Mouse (Mus musculus): ENCODE data around the gene Tbc1d19. TPM values are rescaled to one million over a fixed set of nuclear protein-coding genes. Genes with fewer than 3 reads are reported as not detected.

Tbc1d19 gene
- total RNA-seq (2014; fragmentation: Nextera tagmentation) (26.4 and 44.9 TPM in 2 replicates), total RNA-seq (2017) (8.8 and 16.7 TPM in 2 replicates), polyA plus RNA-seq (2012) (6.8 and 7.3 TPM in 2 replicates)

- ATAC-seq (ENCODE audit: extremely low read depth, insufficient number of reproducible peaks, low FRiP score, poor library complexity, severe bottlenecking) = peak; percentile 91
- H3K4me3 ChIP-seq (ENCODE audit: low read depth, low read length) = peak within 1 kb of the TSS; percentile 76
- TF ChIP-seq POLR2AphosphoS5 (IDR thresholded peaks at IDR 0.05; ENCODE audit: insufficient replicate concordance, low read depth, low read length) (no peak), GATA2 (IDR thresholded peaks at IDR 0.05; ENCODE audit: borderline replicate concordance, low read depth, low read length) (no peak), CTCF (IDR thresholded peaks at IDR 0.05; ENCODE audit: low read depth, low read length) (no peak), TAL1 (conservative IDR thresholded peaks at IDR 0.05; ENCODE audit: low read depth, low read length) (no peak), GATA1 (IDR thresholded peaks at IDR 0.05; ENCODE audit: borderline replicate concordance, low read length) (no peak)
- no peaks in the 10 kb centered on the region for H3K36me3 ChIP-seq (replicated peaks)
- H3K4me1 ChIP-seq (ENCODE audit: insufficient read depth, low read depth, low read length) = peaks cover 2% of the 10 kb centered on the region; the same call in 1 of the 2 replicates
- no peaks in the 10 kb centered on the region for H3K9me3 ChIP-seq (replicated peaks)
- peak; percentile 28 for DNase-seq (ENCODE audit: low spot score)
- H3K27me3 ChIP-seq (ENCODE audit: insufficient read depth, low read length) = peaks cover 14% of the 10 kb centered on the region
These were observed at the start of gene Tbc1d19 for GRCm38 (mm10) chr5:53809115-53809991. Gene Tbc1d19, plus strand, starts transcription at chr5:53809606.

DNA sequence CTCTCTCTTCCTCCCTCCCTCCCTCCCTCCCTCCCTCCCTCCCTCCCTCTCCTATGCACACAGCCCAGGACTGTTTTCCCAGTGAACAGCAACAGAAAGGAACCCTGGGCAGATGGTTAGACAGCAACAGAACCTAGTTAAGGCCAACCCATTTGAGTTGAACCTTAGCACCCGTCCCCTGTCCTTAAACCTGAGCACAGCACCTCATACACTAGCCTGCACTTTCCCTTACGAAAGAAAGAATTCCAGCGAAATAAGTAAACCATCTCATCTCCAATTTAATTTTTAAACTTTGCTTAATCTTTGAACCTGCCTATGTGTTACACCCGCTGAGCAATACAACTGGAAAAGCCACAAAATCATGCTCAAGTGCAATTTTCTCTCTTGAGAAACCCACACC, 49.5 kb upstream of the Tbc1d19 start:
- H3K4me1 ChIP-seq (ENCODE audit: insufficient read depth, low read depth, low read length) = no peaks in the 10 kb centered on the region
- TF ChIP-seq CTCF (IDR thresholded peaks at IDR 0.05; ENCODE audit: low read depth, low read length) (no peak), POLR2AphosphoS5 (IDR thresholded peaks at IDR 0.05; ENCODE audit: insufficient replicate concordance, low read depth, low read length) (no peak)
- no peaks in the 10 kb centered on the region for H3K9me3 ChIP-seq (replicated peaks)
- no peak overlapping the region for H3K4me3 ChIP-seq (ENCODE audit: low read depth, low read length)
- no peaks in the 10 kb centered on the region for H3K27me3 ChIP-seq (ENCODE audit: insufficient read depth, low read length)
- no peak for DNase-seq (ENCODE audit: low spot score)
- ATAC-seq (ENCODE audit: extremely low read depth, insufficient number of reproducible peaks, low FRiP score, poor library complexity, severe bottlenecking) = no peak
- H3K36me3 ChIP-seq (replicated peaks) = no peaks in the 10 kb centered on the region

GRCm38 (mm10) chr5:53760914-53761313, 48.5 kb upstream of the Tbc1d19 start:
- no peaks in the 10 kb centered on the region for H3K4me1 ChIP-seq (ENCODE audit: insufficient read depth, low read depth, low read length)
- no peaks in the 10 kb centered on the region for H3K27me3 ChIP-seq (ENCODE audit: insufficient read depth, low read length)
- H3K4me3 ChIP-seq (ENCODE audit: low read depth, low read length) = no peak overlapping the region
- no peak for TF ChIP-seq CTCF (IDR thresholded peaks at IDR 0.05; ENCODE audit: low read depth, low read length)
- TF ChIP-seq POLR2AphosphoS5 (IDR thresholded peaks at IDR 0.05; ENCODE audit: insufficient replicate concordance, low read depth, low read length) = no peak
- TF ChIP-seq GATA1 (IDR thresholded peaks at IDR 0.05; ENCODE audit: borderline replicate concordance, low read length) = no peak
- no peak for TF ChIP-seq TAL1 (conservative IDR thresholded peaks at IDR 0.05; ENCODE audit: low read depth, low read length)
- TF ChIP-seq GATA2 (IDR thresholded peaks at IDR 0.05; ENCODE audit: borderline replicate concordance, low read depth, low read length) = no peak
- ATAC-seq (ENCODE audit: extremely low read depth, insufficient number of reproducible peaks, low FRiP score, poor library complexity, severe bottlenecking) (no peak), DNase-seq (ENCODE audit: low spot score) (no peak)
- no peaks in the 10 kb centered on the region for H3K9me3 ChIP-seq (replicated peaks)
- H3K36me3 ChIP-seq (replicated peaks) = no peaks in the 10 kb centered on the region

DNA sequence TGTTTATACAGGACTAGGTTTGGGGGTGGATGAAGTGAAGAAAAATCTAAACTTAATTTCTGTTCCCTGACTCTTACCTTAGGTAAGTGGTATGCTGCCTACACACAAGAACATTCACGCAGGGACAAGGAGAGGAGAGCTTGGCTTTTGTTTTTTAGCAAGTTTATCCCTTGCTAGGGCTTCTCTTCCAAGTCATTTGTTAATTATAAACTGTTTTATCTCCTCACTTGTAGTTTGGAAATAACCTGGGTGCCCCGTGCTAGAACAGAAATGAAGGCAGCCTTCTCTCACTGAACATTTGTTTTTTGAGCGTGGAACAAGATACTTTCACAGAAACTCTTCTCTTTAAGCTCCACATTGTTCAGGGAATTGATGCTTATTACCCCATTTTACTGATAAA, 48.1 kb upstream of the Tbc1d19 start:
- no peaks in the 10 kb centered on the region for H3K4me1 ChIP-seq (ENCODE audit: insufficient read depth, low read depth, low read length)
- H3K4me3 ChIP-seq (ENCODE audit: low read depth, low read length) = no peak overlapping the region
- no peaks in the 10 kb centered on the region for H3K27me3 ChIP-seq (ENCODE audit: insufficient read depth, low read length)
- H3K9me3 ChIP-seq (replicated peaks) = no peaks in the 10 kb centered on the region
- no peaks in the 10 kb centered on the region for H3K36me3 ChIP-seq (replicated peaks)
- no peak for DNase-seq (ENCODE audit: low spot score)
- TF ChIP-seq TAL1 (conservative IDR thresholded peaks at IDR 0.05; ENCODE audit: low read depth, low read length) (no peak), POLR2AphosphoS5 (IDR thresholded peaks at IDR 0.05; ENCODE audit: insufficient replicate concordance, low read depth, low read length) (no peak), GATA1 (IDR thresholded peaks at IDR 0.05; ENCODE audit: borderline replicate concordance, low read length) (no peak), GATA2 (IDR thresholded peaks at IDR 0.05; ENCODE audit: borderline replicate concordance, low read depth, low read length) (no peak), CTCF (IDR thresholded peaks at IDR 0.05; ENCODE audit: low read depth, low read length) (no peak)
- no peak for ATAC-seq (ENCODE audit: extremely low read depth, insufficient number of reproducible peaks, low FRiP score, poor library complexity, severe bottlenecking)

- ATAC-seq (ENCODE audit: extremely low read depth, insufficient number of reproducible peaks, low FRiP score, poor library complexity, severe bottlenecking) = no peak
- Histone ChIP-seq H3K9me3 (replicated peaks) (no peaks in the 10 kb centered on the region), H3K4me3 (ENCODE audit: low read depth, low read length) (no peak overlapping the region), H3K27me3 (ENCODE audit: insufficient read depth, low read length) (no peaks in the 10 kb centered on the region), H3K4me1 (ENCODE audit: insufficient read depth, low read depth, low read length) (no peaks in the 10 kb centered on the region), H3K36me3 (replicated peaks) (no peaks in the 10 kb centered on the region)
- no peak for DNase-seq (ENCODE audit: low spot score)
- TF ChIP-seq GATA1 (IDR thresholded peaks at IDR 0.05; ENCODE audit: borderline replicate concordance, low read length) = no peak
- TF ChIP-seq TAL1 (conservative IDR thresholded peaks at IDR 0.05; ENCODE audit: low read depth, low read length) = no peak
- TF ChIP-seq CTCF (IDR thresholded peaks at IDR 0.05; ENCODE audit: low read depth, low read length) = no peak
- TF ChIP-seq POLR2AphosphoS5 (IDR thresholded peaks at IDR 0.05; ENCODE audit: insufficient replicate concordance, low read depth, low read length) = no peak
- no peak for TF ChIP-seq GATA2 (IDR thresholded peaks at IDR 0.05; ENCODE audit: borderline replicate concordance, low read depth, low read length)
These were observed 24.4 kb upstream of the Tbc1d19 start for GRCm38 (mm10) chr5:53784818-53785520.

DNA sequence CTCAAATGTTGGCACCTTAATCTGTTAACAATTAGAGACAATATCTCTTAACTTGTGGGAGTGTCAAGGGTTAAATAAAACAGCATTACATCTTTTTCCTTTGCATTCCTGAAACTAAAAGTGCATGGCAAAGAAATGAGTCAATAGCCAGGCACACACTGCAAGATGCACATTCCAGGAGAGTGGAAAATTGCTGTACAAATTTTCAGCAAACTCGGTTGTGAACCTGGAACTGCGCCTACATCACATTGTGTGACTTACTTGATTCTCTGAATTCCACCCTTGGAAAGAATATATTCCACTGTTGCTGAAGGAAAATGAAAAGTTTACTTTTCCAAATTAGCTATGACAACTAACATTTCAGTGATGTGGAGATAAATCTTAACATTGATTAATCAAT, 8.0 kb upstream of the Tbc1d19 start:
- Histone ChIP-seq H3K4me1 (ENCODE audit: insufficient read depth, low read depth, low read length) (no peaks in the 10 kb centered on the region), H3K27me3 (ENCODE audit: insufficient read depth, low read length) (no peaks in the 10 kb centered on the region), H3K9me3 (replicated peaks) (no peaks in the 10 kb centered on the region), H3K36me3 (replicated peaks) (no peaks in the 10 kb centered on the region), H3K4me3 (ENCODE audit: low read depth, low read length) (no peak overlapping the region)
- DNase-seq (ENCODE audit: low spot score) = no peak
- ATAC-seq (ENCODE audit: extremely low read depth, insufficient number of reproducible peaks, low FRiP score, poor library complexity, severe bottlenecking) = no peak
- TF ChIP-seq CTCF (IDR thresholded peaks at IDR 0.05; ENCODE audit: low read depth, low read length) = no peak
- no peak for TF ChIP-seq GATA1 (IDR thresholded peaks at IDR 0.05; ENCODE audit: borderline replicate concordance, low read length)
- TF ChIP-seq POLR2AphosphoS5 (IDR thresholded peaks at IDR 0.05; ENCODE audit: insufficient replicate concordance, low read depth, low read length) = no peak
- no peak for TF ChIP-seq TAL1 (conservative IDR thresholded peaks at IDR 0.05; ENCODE audit: low read depth, low read length)
- no peak for TF ChIP-seq GATA2 (IDR thresholded peaks at IDR 0.05; ENCODE audit: borderline replicate concordance, low read depth, low read length)
